In the genomic region with DNA sequence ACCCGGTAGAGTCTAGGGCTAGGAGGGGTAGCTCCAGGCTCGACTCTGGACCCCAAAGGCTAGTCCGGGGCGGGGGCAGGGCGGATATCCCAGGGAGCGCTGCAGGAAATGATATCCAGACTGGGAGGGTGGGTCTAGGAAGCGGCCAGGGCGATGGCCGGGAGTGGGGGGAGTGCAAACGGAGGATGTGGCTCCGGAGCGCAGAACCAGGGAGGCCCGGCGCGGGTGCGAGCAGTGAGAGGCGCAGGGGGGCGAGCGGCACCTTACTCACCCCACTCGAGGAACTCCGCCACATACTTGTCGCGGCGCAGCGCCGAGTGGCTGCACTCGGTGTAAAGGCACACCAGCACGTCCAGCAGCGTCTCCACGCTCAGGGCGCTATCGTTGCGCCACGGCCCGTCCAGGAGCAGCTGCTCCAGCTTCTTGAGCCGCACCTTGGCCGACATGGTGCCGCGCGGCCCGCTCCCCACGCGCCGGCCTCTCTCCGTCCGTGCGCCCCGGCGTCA, we compare ENCODE assay signal across 8 mouse cellular contexts. TPM values are rescaled to one million over a fixed set of nuclear protein-coding genes. Genes with fewer than 3 reads are reported as not detected.
DNase-seq lines count a peak whose midpoint lies in the region; ATAC-seq and TF ChIP-seq lines count a peak whose summit lies in the region.

No protein-coding gene starts in this region.

- no peaks in the 10 kb centered on the region for H3K9me3 ChIP-seq in embryonic facial prominence, embryonic 15.5 days (replicated peaks)
- no peaks in the 10 kb centered on the region for H3K9me3 ChIP-seq in heart, embryonic 13.5 days
- no peaks in the 10 kb centered on the region for H3K9me3 ChIP-seq in kidney, postnatal 0 days (replicated peaks; ENCODE audit: low read length)
- no peaks in the 10 kb centered on the region for H3K9me3 ChIP-seq in lung, postnatal 0 days (ENCODE audit: low read length)

- DNase-seq in cerebellum, postnatal 4 days (ENCODE audit: low spot score in 2 of 2): no peak
- DNase-seq in adrenal gland, adult 2 months: peak; percentile 83
- DNase-seq in kidney, postnatal 0 days (ENCODE audit: low spot score): peak; percentile 81
- DNase-seq in lung, postnatal 0 days (ENCODE audit: low spot score): peak; percentile 79
- peak; percentile 47 for DNase-seq in ovary, postnatal 14 days (ENCODE audit: low spot score)

- no peaks in the 10 kb centered on the region for H3K27me3 ChIP-seq in embryonic facial prominence, embryonic 15.5 days
- no peaks in the 10 kb centered on the region for H3K27me3 ChIP-seq in heart, embryonic 13.5 days (replicated peaks)
- H3K27me3 ChIP-seq in kidney, postnatal 0 days (ENCODE audit: insufficient read depth, low read length): no peaks in the 10 kb centered on the region
- H3K27me3 ChIP-seq in lung, postnatal 0 days (replicated peaks; ENCODE audit: insufficient read depth, low read length): no peaks in the 10 kb centered on the region

- H3K36me3 ChIP-seq in embryonic facial prominence, embryonic 15.5 days: no peaks in the 10 kb centered on the region
- H3K36me3 ChIP-seq in heart, embryonic 13.5 days: no peaks in the 10 kb centered on the region
- no peaks in the 10 kb centered on the region for H3K36me3 ChIP-seq in kidney, postnatal 0 days (ENCODE audit: insufficient read depth, low read length)
- no peaks in the 10 kb centered on the region for H3K36me3 ChIP-seq in lung, postnatal 0 days (ENCODE audit: insufficient read depth, low read length)

- ATAC-seq in cerebellum, adult (ENCODE audit: insufficient number of reproducible peaks, low FRiP score, low TSS enrichment): peak; percentile 31; the same call in 1 of the 2 replicates
- peak; percentile 8 for ATAC-seq in embryonic facial prominence, embryonic 15.5 days (ENCODE audit: insufficient number of reproducible peaks, low FRiP score, low TSS enrichment, low read depth)
- ATAC-seq in heart, embryonic 13.5 days (ENCODE audit: extremely low read depth, insufficient number of reproducible peaks, low FRiP score, low TSS enrichment): 0 out of 2 replicates have a peak, but pooled peaks have one; percentile 11
- peak; percentile 7 for ATAC-seq in kidney, postnatal 0 days (replicated peaks; ENCODE audit: low FRiP score, low read depth)
- ATAC-seq in lung, postnatal 0 days: peak; percentile 42

- WGBS in embryonic facial prominence, embryonic 15.5 days: under 1% methylated on average over 46 of the region's 49 CpGs
- under 1% methylated on average over 48 of the region's 49 CpGs for WGBS in heart, embryonic 13.5 days
- WGBS in kidney, postnatal 0 days: 3% methylated on average over 42 of the region's 49 CpGs
- under 1% methylated on average over 38 of the region's 49 CpGs for WGBS in lung, postnatal 0 days

- 0 out of 2 replicates have a peak, but pooled peaks have one; percentile 1 for TF ChIP-seq CTCF in kidney, postnatal 0 days (IDR thresholded peaks at IDR 0.05; ENCODE audit: low read depth)
- TF ChIP-seq CTCF in lung, postnatal 0 days (IDR thresholded peaks at IDR 0.05): peak; percentile 8; the same call in 1 of the 2 replicates

- peaks cover 39% of the 10 kb centered on the region for H3K4me1 ChIP-seq in embryonic facial prominence, embryonic 15.5 days
- H3K4me1 ChIP-seq in heart, embryonic 13.5 days: peaks cover 38% of the 10 kb centered on the region
- H3K4me1 ChIP-seq in kidney, postnatal 0 days (replicated peaks; ENCODE audit: insufficient read depth, low read length): peaks cover 10% of the 10 kb centered on the region; the same call in 1 of the 2 replicates
- peaks cover 16% of the 10 kb centered on the region; the same call in 1 of the 2 replicates for H3K4me1 ChIP-seq in lung, postnatal 0 days (ENCODE audit: insufficient read depth, low read depth, low read length)

- H3K4me2 ChIP-seq in embryonic facial prominence, embryonic 15.5 days (replicated peaks): peak overlapping the region; percentile 79
- H3K4me2 ChIP-seq in heart, embryonic 13.5 days: peak overlapping the region; percentile 91
- peak overlapping the region; percentile 88 for H3K4me2 ChIP-seq in kidney, postnatal 0 days (ENCODE audit: low read length)
- peak overlapping the region; percentile 83 for H3K4me2 ChIP-seq in lung, postnatal 0 days (replicated peaks; ENCODE audit: low read depth, low read length)

- H3K4me3 ChIP-seq in embryonic facial prominence, embryonic 15.5 days (replicated peaks): peak overlapping the region; percentile 99
- H3K4me3 ChIP-seq in heart, embryonic 13.5 days: peak overlapping the region; percentile 82
- H3K4me3 ChIP-seq in kidney, postnatal 0 days (replicated peaks; ENCODE audit: low read depth, low read length): peak overlapping the region; percentile 89
- H3K4me3 ChIP-seq in lung, postnatal 0 days (ENCODE audit: low read depth, low read length): peak overlapping the region; percentile 96

- H3K27ac ChIP-seq in embryonic facial prominence, embryonic 15.5 days (replicated peaks): peak overlapping the region; percentile 93
- H3K27ac ChIP-seq in heart, embryonic 13.5 days (replicated peaks): peak overlapping the region; percentile 94
- peak overlapping the region; percentile 96 for H3K27ac ChIP-seq in kidney, postnatal 0 days
- peak overlapping the region; percentile 99 for H3K27ac ChIP-seq in lung, postnatal 0 days (ENCODE audit: low read length)

- peak; percentile 38; the same call in 1 of the 2 replicates for TF ChIP-seq EP300 in lung, postnatal 0 days (IDR thresholded peaks at IDR 0.05)

- peak overlapping the region; percentile 97 for H3K9ac ChIP-seq in embryonic facial prominence, embryonic 15.5 days
- H3K9ac ChIP-seq in heart, embryonic 13.5 days: peak overlapping the region; percentile 94
- peak overlapping the region; percentile 90 for H3K9ac ChIP-seq in kidney, postnatal 0 days (ENCODE audit: low read depth, low read length)
- peak overlapping the region; percentile 94 for H3K9ac ChIP-seq in lung, postnatal 0 days (replicated peaks; ENCODE audit: low read depth)

RNA-seq across cellular contexts. Expression of a gene that starts 0.6 kb away (rescaled TPM):
- total RNA-seq in adrenal gland, adult 2 months (2021): 100 to 1,000 TPM; 119 to 120 TPM
- polyA plus RNA-seq in adrenal gland, adult 2 months (2012; rRNA removed): 339 and 354 TPM in 2 replicates
- 33.2 and 36.1 TPM in 2 replicates for polyA plus RNA-seq in embryonic facial prominence, embryonic 15.5 days (2015; fragmentation: Nextera tagmentation; extraction: Ambion mirVana)
- 22.8 and 26.2 TPM in 2 replicates for polyA plus RNA-seq in heart, embryonic 13.5 days (2015; fragmentation: Nextera tagmentation; extraction: Ambion mirVana)
- polyA plus RNA-seq in kidney, postnatal 0 days (2015; fragmentation: Nextera tagmentation; extraction: Ambion mirVana): 27.7 and 31.6 TPM in 2 replicates
- 29.0 and 32.5 TPM in 2 replicates for polyA plus RNA-seq in lung, postnatal 0 days (2015; fragmentation: Nextera tagmentation; extraction: Ambion mirVana)

RNA-seq across cellular contexts. Expression of a gene that starts 29.7 kb away (rescaled TPM):
- total RNA-seq in adrenal gland, adult 2 months (2021): under 1 TPM; 0.46 to 0.48 TPM
- 0.17 and 0.30 TPM in 2 replicates for polyA plus RNA-seq in adrenal gland, adult 2 months (2012; rRNA removed)
- polyA plus RNA-seq in embryonic facial prominence, embryonic 15.5 days (2015; fragmentation: Nextera tagmentation; extraction: Ambion mirVana): 3.7 and 5.0 TPM in 2 replicates
- 0.53 and 0.55 TPM in 2 replicates for polyA plus RNA-seq in heart, embryonic 13.5 days (2015; fragmentation: Nextera tagmentation; extraction: Ambion mirVana)
- 12.6 and 14.3 TPM in 2 replicates for polyA plus RNA-seq in kidney, postnatal 0 days (2015; fragmentation: Nextera tagmentation; extraction: Ambion mirVana)
- 0.37 and 1.1 TPM in 2 replicates for polyA plus RNA-seq in lung, postnatal 0 days (2015; fragmentation: Nextera tagmentation; extraction: Ambion mirVana)

RNA-seq across cellular contexts. Expression of a gene that starts 39.9 kb away (rescaled TPM):
- 1 to 10 TPM; 4.7 to 7.7 TPM for total RNA-seq in adrenal gland, adult 2 months (2021)
- 12.7 and 13.9 TPM in 2 replicates for polyA plus RNA-seq in adrenal gland, adult 2 months (2012; rRNA removed)
- 10.6 and 11.1 TPM in 2 replicates for polyA plus RNA-seq in embryonic facial prominence, embryonic 15.5 days (2015; fragmentation: Nextera tagmentation; extraction: Ambion mirVana)
- polyA plus RNA-seq in heart, embryonic 13.5 days (2015; fragmentation: Nextera tagmentation; extraction: Ambion mirVana): 10.2 and 10.8 TPM in 2 replicates
- polyA plus RNA-seq in kidney, postnatal 0 days (2015; fragmentation: Nextera tagmentation; extraction: Ambion mirVana): 25.4 and 25.9 TPM in 2 replicates
- polyA plus RNA-seq in lung, postnatal 0 days (2015; fragmentation: Nextera tagmentation; extraction: Ambion mirVana): 21.3 and 24.4 TPM in 2 replicates

Comparison
In these comparisons a context has a peak if more than half of its experiments do, and no peak if none do; other contexts are left out.
1. DNase-seq: peak in adrenal gland, adult 2 months (single experiment), kidney, postnatal 0 days (single experiment), lung, postnatal 0 days (single experiment) and ovary, postnatal 14 days (single experiment); none in cerebellum, postnatal 4 days (0 of 2).
2. Peak in every context shown above with its lines, with median percentiles within 50 percentile points of each other: ATAC-seq, H3K27ac ChIP-seq, H3K4me2 ChIP-seq, H3K4me3 ChIP-seq and H3K9ac ChIP-seq.